Mouse (Mus musculus): ENCODE data around the gene Cst10. TPM values are rescaled to one million over a fixed set of nuclear protein-coding genes. Genes with fewer than 3 reads are reported as not detected.

Cst10 gene
- total RNA-seq (2023), result not detected

DNA sequence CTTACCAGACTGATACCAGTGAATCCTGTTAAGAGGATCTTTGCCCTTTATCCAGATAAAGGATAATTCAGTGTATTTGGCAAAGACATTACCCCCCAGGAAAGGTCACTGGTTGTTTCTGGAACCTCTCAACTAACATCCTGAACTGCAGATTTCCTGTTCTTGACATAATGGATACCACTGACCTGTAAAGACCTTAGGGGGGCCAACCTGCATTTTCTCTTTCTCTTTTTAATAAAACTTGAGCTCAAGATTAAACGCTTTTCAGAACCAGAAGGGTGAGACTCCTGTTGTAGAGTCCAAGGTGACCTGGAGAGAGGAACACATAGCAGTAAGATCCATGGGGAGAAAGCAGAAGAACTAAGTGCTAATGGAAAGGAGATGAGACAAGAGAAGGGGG, at the start of gene Cst10:
Cst10 (plus strand) TSS at position 301 of the 400 bp plus-strand sequence.

